Mouse (Mus musculus) heart, postnatal 4 days (tissue): Measurements from ENCODE around the gene Bbip1. TPM values are rescaled to one million over a fixed set of nuclear protein-coding genes. Genes with fewer than 3 reads are reported as not detected.

Source experiments
- DNase-seq: peaks from one replicate; pipeline ENCODE4 v3.0.0; 2021
- total RNA-seq, 2 experiments: library from RNA; stranded (reverse); gene quantifications; 2 replicates each; pipeline ENCODE4 v1.2.3; 2021

Gene Bbip1
- total RNA-seq, 2 experiments from 2014 or later, result 36.5 to 40.3 TPM

GRCm38 (mm10) chr19:53890274-53890673 lies 54.2 kb downstream of the Bbip1 start:
- DNase-seq, result no peak

GRCm38 (mm10) chr19:53889555-53889954 lies 54.9 kb downstream of the Bbip1 start:
- DNase-seq, result peak; percentile 3

- no peak for DNase-seq
Measured at GRCm38 (mm10) chr19:53888331-53888730, 56.1 kb downstream of the Bbip1 start.

- DNase-seq, result no peak
Measured at GRCm38 (mm10) chr19:53887822-53888221, 56.6 kb downstream of the Bbip1 start.

GRCm38 (mm10) chr19:53886576-53887370 lies 57.7 kb downstream of the Bbip1 start:
- no peak for DNase-seq

GRCm38 (mm10) chr19:53885450-53885849 lies 59.0 kb downstream of the Bbip1 start:
- no peak for DNase-seq

- no peak for DNase-seq
Measured at GRCm38 (mm10) chr19:53881786-53882185, 62.6 kb downstream of the Bbip1 start.

GRCm38 (mm10) chr19:53880460-53880859 lies 64.0 kb downstream of the Bbip1 start:
- DNase-seq, result no peak

Other genes starting within 250 kb of the Bbip1 start
- 10 to 100 TPM; 19.9 to 22.3 TPM for gene Pdcd4, start 52.4 kb downstream of the Bbip1 start, total RNA-seq
- 10 to 100 TPM; 37.3 to 39.6 TPM for gene Shoc2, start 321 bp downstream of the Bbip1 start, total RNA-seq
- gene Adra2a, start 99.5 kb upstream of the Bbip1 start, total RNA-seq, result under 1 TPM; 0.14 to 0.19 TPM